Mouse (Mus musculus) MEL (cell line): ENCODE data around the gene Hapln1. TPM values are rescaled to one million over a fixed set of nuclear protein-coding genes. Genes with fewer than 3 reads are reported as not detected.

ENCODE experiments used
- DNase-seq: peaks from one replicate; pipeline ENCODE4 v3.0.0; 2011; ENCODE audit warnings: low read depth, low spot score
- H3K27ac ChIP-seq: 2 replicates; pipeline ENCODE4 v1.5.1; 2012; ENCODE audit warnings: low read depth, mild to moderate bottlenecking, control low read depth, low read length, moderate library complexity; ENCODE audit not compliant: control insufficient read depth
- H3K27me3 ChIP-seq, 2 experiments: fragments of 150-350 bp in 1 of 2; sonication (generic) in 1 of 2; 2 replicates each; pipeline ENCODE4 v1.6.1; 2012; ENCODE audit warnings: low read length in 2 of 2, mild to moderate bottlenecking in 2 of 2, improper control_type of control experiment in 1 of 2, moderate library complexity in 1 of 2; ENCODE audit not compliant: insufficient read depth in 2 of 2, control insufficient read depth in 1 of 2
- H3K36me3 ChIP-seq, 2 experiments: 2 replicates each; pipeline ENCODE4 v1.6.1; 2012 to 2014; ENCODE audit warnings: low read length in 2 of 2, improper control_type of control experiment in 1 of 2, inconsistent platforms in 1 of 2, mild to moderate bottlenecking in 1 of 2; ENCODE audit not compliant: insufficient read depth in 2 of 2, control insufficient read depth in 1 of 2
- H3K4me1 ChIP-seq, 2 experiments: fragments of 150-350 bp in 1 of 2; sonication (generic) in 1 of 2; 2 replicates each; pipeline ENCODE4 v1.6.1; 2012; ENCODE audit warnings: low read length in 2 of 2, improper control_type of control experiment in 1 of 2, mild to moderate bottlenecking in 1 of 2; ENCODE audit not compliant: insufficient read depth in 2 of 2, control insufficient read depth in 1 of 2
- H3K4me3 ChIP-seq, 2 experiments: fragments of 150-350 bp in 1 of 2; sonication (generic) in 1 of 2; 2 replicates each; pipeline ENCODE4 v1.5.1; 2012; ENCODE audit warnings: low read depth in 2 of 2, low read length in 2 of 2, mild to moderate bottlenecking in 2 of 2, moderate library complexity in 2 of 2, control low read depth in 1 of 2, improper control_type of control experiment in 1 of 2; ENCODE audit not compliant: control insufficient read depth in 1 of 2, insufficient read depth in 1 of 2
- H3K79me2 ChIP-seq: 2 replicates; pipeline ENCODE4 v1.6.1; 2012; ENCODE audit warnings: mild to moderate bottlenecking, low read length, moderate library complexity; ENCODE audit not compliant: control insufficient read depth, poor library complexity, insufficient read depth
- H3K9ac ChIP-seq: 2 replicates; pipeline ENCODE4 v1.6.1; 2012; ENCODE audit warnings: low read depth, mild to moderate bottlenecking, control low read depth, low read length, moderate library complexity; ENCODE audit not compliant: control insufficient read depth, poor library complexity, severe bottlenecking
- H3K9me3 ChIP-seq: fragments of 150-350 bp; sonication (generic); replicated peaks from 2 replicates; pipeline ENCODE4 v1.6.1; 2012; ENCODE audit warnings: mild to moderate bottlenecking, low read length, improper control_type of control experiment, moderate library complexity; ENCODE audit not compliant: insufficient read depth
- BHLHE40 ChIP-seq: IDR thresholded peaks from 2 replicates; pipeline ENCODE4 v1.6.1; 2012; ENCODE audit warnings: low read depth, mild to moderate bottlenecking, inconsistent platforms, low read length, improper control_type of control experiment, borderline replicate concordance
- CHD1 ChIP-seq: IDR thresholded peaks from 2 replicates; pipeline ENCODE4 v1.6.1; 2012; ENCODE audit warnings: low read depth, mild to moderate bottlenecking, inconsistent platforms, low read length, improper control_type of control experiment
- CHD2 ChIP-seq: IDR thresholded peaks from 2 replicates; pipeline ENCODE4 v1.6.1; 2011; ENCODE audit warnings: low read length, improper control_type of control experiment
- E2F4 ChIP-seq: IDR thresholded peaks from 2 replicates; pipeline ENCODE4 v1.6.1; 2011; ENCODE audit warnings: low read depth, low read length, improper control_type of control experiment, borderline replicate concordance
- EP300 ChIP-seq, 2 experiments: IDR thresholded peaks; 2 replicates each; pipeline ENCODE4 v1.6.1; 2011; ENCODE audit warnings: improper control_type of control experiment in 2 of 2, low read length in 2 of 2, low read depth in 1 of 2, mild to moderate bottlenecking in 1 of 2
- ETS1 ChIP-seq: IDR thresholded peaks from 2 replicates; pipeline ENCODE4 v1.6.1; 2012; ENCODE audit warnings: low read depth, mild to moderate bottlenecking, inconsistent platforms, low read length, improper control_type of control experiment, moderate library complexity
- GABPA ChIP-seq: IDR thresholded peaks from 2 replicates; pipeline ENCODE4 v1.6.1; 2012; ENCODE audit warnings: low read depth, mild to moderate bottlenecking, inconsistent platforms, low read length, improper control_type of control experiment, moderate library complexity
- GATA1 ChIP-seq: IDR thresholded peaks from 2 replicates; pipeline ENCODE4 v1.6.1; 2011; ENCODE audit warnings: low read depth, low read length, improper control_type of control experiment
- HCFC1 ChIP-seq: IDR thresholded peaks from 2 replicates; pipeline ENCODE4 v1.6.1; 2012; ENCODE audit warnings: low read depth, mild to moderate bottlenecking, inconsistent platforms, low read length, improper control_type of control experiment, moderate library complexity
- JUND ChIP-seq: IDR thresholded peaks from 2 replicates; pipeline ENCODE4 v1.6.1; 2011; ENCODE audit warnings: low read depth, mild to moderate bottlenecking, improper control_type of control experiment, low read length
- MAFK ChIP-seq: IDR thresholded peaks from 2 replicates; pipeline ENCODE4 v1.6.1; 2011; ENCODE audit warnings: low read depth, mild to moderate bottlenecking, low read length, improper control_type of control experiment, borderline replicate concordance
- MAX ChIP-seq: IDR thresholded peaks from 2 replicates; pipeline ENCODE4 v1.6.1; 2011; ENCODE audit warnings: low read length, improper control_type of control experiment
- MAZ ChIP-seq: IDR thresholded peaks from 2 replicates; pipeline ENCODE4 v1.6.1; 2012; ENCODE audit warnings: low read depth, mild to moderate bottlenecking, inconsistent platforms, low read length, improper control_type of control experiment
- MEF2A ChIP-seq: IDR thresholded peaks from 2 replicates; pipeline ENCODE4 v1.6.1; 2014; ENCODE audit warnings: low read depth, mild to moderate bottlenecking, inconsistent platforms, low read length, improper control_type of control experiment; ENCODE audit not compliant: poor library complexity, insufficient replicate concordance, severe bottlenecking; ENCODE audit errors: extremely low read depth
- MXI1 ChIP-seq: IDR thresholded peaks from 2 replicates; pipeline ENCODE4 v1.6.1; 2011; ENCODE audit warnings: mild to moderate bottlenecking, low read depth, low read length, improper control_type of control experiment
- MYB ChIP-seq: IDR thresholded peaks from 2 replicates; pipeline ENCODE4 v1.6.1; 2011; ENCODE audit warnings: mild to moderate bottlenecking, low read depth, low read length, improper control_type of control experiment
- MYC ChIP-seq: IDR thresholded peaks from 2 replicates; pipeline ENCODE4 v1.6.1; 2011; ENCODE audit warnings: low read depth, mild to moderate bottlenecking, low read length, improper control_type of control experiment, moderate library complexity
- NELFE ChIP-seq: IDR thresholded peaks from 2 replicates; pipeline ENCODE4 v1.6.1; 2011; ENCODE audit warnings: low read depth, low read length, improper control_type of control experiment
- NRF1 ChIP-seq: IDR thresholded peaks from 2 replicates; pipeline ENCODE4 v1.6.1; 2014; ENCODE audit warnings: low read depth, mild to moderate bottlenecking, inconsistent platforms, low read length, improper control_type of control experiment, moderate library complexity; ENCODE audit not compliant: poor library complexity, insufficient read depth, severe bottlenecking
- POLR2A ChIP-seq, 2 experiments: IDR thresholded peaks; 2 replicates each; pipeline ENCODE4 v1.6.1; 2011 to 2012; ENCODE audit warnings: low read length in 2 of 2, mild to moderate bottlenecking in 2 of 2, control low read depth in 1 of 2, improper control_type of control experiment in 1 of 2, low read depth in 1 of 2, moderate library complexity in 1 of 2; ENCODE audit not compliant: control insufficient read depth in 1 of 2, insufficient read depth in 1 of 2, poor library complexity in 1 of 2
- POLR2AphosphoS2 ChIP-seq: IDR thresholded peaks from 2 replicates; pipeline ENCODE4 v1.6.1; 2011; ENCODE audit warnings: low read length, improper control_type of control experiment
- POLR2AphosphoS5 ChIP-seq: IDR thresholded peaks from 2 replicates; pipeline ENCODE4 v1.6.1; 2012; ENCODE audit warnings: low read depth, borderline replicate concordance, mild to moderate bottlenecking, inconsistent platforms, low read length, moderate library complexity, mixed read lengths
- RAD21 ChIP-seq: IDR thresholded peaks from 2 replicates; pipeline ENCODE4 v1.6.1; 2011; ENCODE audit warnings: mild to moderate bottlenecking, low read depth, low read length, improper control_type of control experiment
- RCOR1 ChIP-seq: IDR thresholded peaks from 2 replicates; pipeline ENCODE4 v1.6.1; 2012; ENCODE audit warnings: low read depth, mild to moderate bottlenecking, inconsistent platforms, low read length, improper control_type of control experiment
- SIN3A ChIP-seq: IDR thresholded peaks from 2 replicates; pipeline ENCODE4 v1.6.1; 2012; ENCODE audit warnings: low read length, improper control_type of control experiment, inconsistent platforms
- TAL1 ChIP-seq: IDR thresholded peaks from 2 replicates; pipeline ENCODE4 v1.6.1; 2012; ENCODE audit warnings: mild to moderate bottlenecking, inconsistent platforms, low read length, moderate library complexity, mixed read lengths
- TBP ChIP-seq: IDR thresholded peaks from 2 replicates; pipeline ENCODE4 v1.8.0; 2011; ENCODE audit warnings: low read depth, low read length, improper control_type of control experiment
- TCF12 ChIP-seq: IDR thresholded peaks from 2 replicates; pipeline ENCODE4 v1.6.1; 2014; ENCODE audit warnings: low read depth, mild to moderate bottlenecking, inconsistent platforms, low read length, improper control_type of control experiment, moderate library complexity
- UBTF ChIP-seq: IDR thresholded peaks from 2 replicates; pipeline ENCODE4 v1.6.1; 2012; ENCODE audit warnings: low read depth, mild to moderate bottlenecking, inconsistent platforms, low read length, improper control_type of control experiment, moderate library complexity, borderline replicate concordance; ENCODE audit not compliant: insufficient read depth
- USF1 ChIP-seq: IDR thresholded peaks from 2 replicates; pipeline ENCODE4 v1.6.1; 2014; ENCODE audit warnings: low read depth, mild to moderate bottlenecking, inconsistent platforms, low read length, improper control_type of control experiment, moderate library complexity
- USF2 ChIP-seq, 2 experiments: IDR thresholded peaks; 2 replicates each; pipeline ENCODE4 v1.6.1; 2011 to 2012; ENCODE audit warnings: improper control_type of control experiment in 2 of 2, low read length in 2 of 2, borderline replicate concordance in 1 of 2, inconsistent platforms in 1 of 2, low read depth in 1 of 2, mild to moderate bottlenecking in 1 of 2; ENCODE audit not compliant: insufficient read depth in 1 of 2
- ZKSCAN1 ChIP-seq: IDR thresholded peaks from 2 replicates; pipeline ENCODE4 v1.6.1; 2012; ENCODE audit warnings: low read depth, mild to moderate bottlenecking, inconsistent platforms, low read length, improper control_type of control experiment, moderate library complexity
- ZMIZ1 ChIP-seq: IDR thresholded peaks from 2 replicates; pipeline ENCODE4 v1.6.1; 2012; ENCODE audit warnings: low read depth, mild to moderate bottlenecking, inconsistent platforms, low read length, improper control_type of control experiment, moderate library complexity
- polyA plus RNA-seq, 2 experiments: library from polyadenylated mRNA; stranded (reverse) in 1 of 2; unstranded in 1 of 2; fragments of >175 nt in 1 of 2; fragments of >200 nt in 1 of 2; gene quantifications; 2 replicates each; pipeline versions ENCODE4 v1.2.1 to v1.2.4; 2012; ENCODE audit warnings: low replicate concordance in 2 of 2, low read depth in 1 of 2; ENCODE audit not compliant: insufficient read length in 2 of 2, insufficient read depth in 1 of 2, missing spikeins in 1 of 2
- total RNA-seq: library from RNA; depleted of rRNA; stranded (reverse); fragments of 300-350 nt; gene quantifications from 2 replicates; pipeline ENCODE4 v1.2.3, GENCODE M21; 2012

Hapln1 gene
- total and polyA plus RNA-seq, 3 experiments = not detected

DNA sequence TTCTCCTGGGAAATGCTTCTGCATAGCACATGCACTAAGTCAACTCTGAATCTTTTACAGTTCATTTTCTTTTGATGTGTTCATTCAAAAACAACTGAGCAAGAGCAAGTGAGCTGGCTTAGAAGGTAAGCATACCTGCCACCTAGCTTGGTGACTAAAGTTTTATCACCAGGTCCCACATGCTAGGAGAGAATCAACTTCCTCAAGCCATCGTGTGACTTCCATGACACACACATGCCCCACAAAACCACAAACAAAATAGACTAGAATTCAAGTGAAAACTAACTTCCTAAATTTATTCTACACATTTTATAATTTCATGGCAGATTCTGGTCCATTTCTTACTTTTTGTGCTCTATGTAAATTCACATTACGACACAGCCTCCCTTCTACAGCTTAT, 113.7 kb downstream of the Hapln1 start:
- H3K4me1 ChIP-seq = peaks cover 0 to 3% of the 10 kb centered on the region in 2 experiments; a peak in 1 of 4 replicates
- peaks cover 0 to 3% of the 10 kb centered on the region in 2 experiments; a peak in 2 of 4 replicates for H3K36me3 ChIP-seq
- no peak overlapping the region for H3K4me3 ChIP-seq

GRCm38 (mm10) chr13:89657046-89657445, 117.5 kb downstream of the Hapln1 start:
- Histone ChIP-seq H3K27ac (no peak overlapping the region), H3K36me3 (peaks cover 0 to 3% of the 10 kb centered on the region in 2 experiments; a peak in 2 of 4 replicates), H3K9ac (no peak overlapping the region)
- no peak for TF ChIP-seq ZMIZ1
- no peak for TF ChIP-seq EP300 (IDR thresholded peaks at IDR 0.05; ENCODE audit: low read depth in 1 of 2, low read length in 2 of 2)
- TF ChIP-seq GABPA = no peak
- TF ChIP-seq E2F4 = no peak
- no peak for TF ChIP-seq UBTF
- TF ChIP-seq SIN3A = no peak
- no peak for TF ChIP-seq TBP
- no peak for TF ChIP-seq ETS1
- TF ChIP-seq NELFE = no peak
- no peak for TF ChIP-seq RCOR1
- TF ChIP-seq, all 39 proteins: peak for 0
- Histone ChIP-seq H3K79me2 (no peaks in the 10 kb centered on the region), H3K4me1 (peaks cover 0 to 3% of the 10 kb centered on the region in 2 experiments; a peak in 1 of 4 replicates), H3K27me3 (no peaks in the 10 kb centered on the region), H3K4me3 (no peak overlapping the region), H3K9me3 (no peaks in the 10 kb centered on the region)
- DNase-seq = no peak

More for the DNA sequence above, 113.7 kb downstream of the Hapln1 start:
- Histone ChIP-seq H3K27ac (no peak overlapping the region), H3K79me2 (no peaks in the 10 kb centered on the region), H3K9ac (no peak overlapping the region), H3K27me3 (no peaks in the 10 kb centered on the region), H3K9me3 (no peaks in the 10 kb centered on the region)
- TF ChIP-seq POLR2AphosphoS2 (no peak), GABPA (no peak), EP300 (IDR thresholded peaks at IDR 0.05; ENCODE audit: low read depth in 1 of 2, low read length in 2 of 2) (peak; percentile 49 to 66), TAL1 (peak; percentile 43), MYB (no peak), ZMIZ1 (no peak), GATA1 (0 out of 2 replicates have a peak, but pooled peaks have one; percentile 14), SIN3A (no peak), MAFK (no peak), HCFC1 (no peak), CHD2 (no peak), TBP (no peak), TCF12 (peak; percentile 68; the same call in 1 of the 2 replicates), POLR2A (IDR thresholded peaks at IDR 0.05; ENCODE audit: control insufficient read depth in 1 of 2, insufficient read depth in 1 of 2, low read depth in 1 of 2, low read length in 2 of 2, poor library complexity in 1 of 2) (no peak), MAZ (no peak), NRF1 (no peak), ETS1 (no peak; the same call in 1 of the 2 replicates), ZKSCAN1 (no peak), NELFE (no peak), MXI1 (no peak), MAX (no peak), BHLHE40 (no peak; the same call in 1 of the 2 replicates), JUND (no peak), E2F4 (no peak), RCOR1 (no peak), USF1 (no peak), POLR2AphosphoS5 (no peak), CHD1 (no peak), MYC (no peak), MEF2A (no peak), RAD21 (no peak), USF2 (IDR thresholded peaks at IDR 0.05; ENCODE audit: borderline replicate concordance in 1 of 2, insufficient read depth in 1 of 2, low read depth in 1 of 2, low read length in 2 of 2) (no peak)
- peak; percentile 67 for DNase-seq
